24 mouse cellular contexts compared by ENCODE assay signal in the genomic region with DNA sequence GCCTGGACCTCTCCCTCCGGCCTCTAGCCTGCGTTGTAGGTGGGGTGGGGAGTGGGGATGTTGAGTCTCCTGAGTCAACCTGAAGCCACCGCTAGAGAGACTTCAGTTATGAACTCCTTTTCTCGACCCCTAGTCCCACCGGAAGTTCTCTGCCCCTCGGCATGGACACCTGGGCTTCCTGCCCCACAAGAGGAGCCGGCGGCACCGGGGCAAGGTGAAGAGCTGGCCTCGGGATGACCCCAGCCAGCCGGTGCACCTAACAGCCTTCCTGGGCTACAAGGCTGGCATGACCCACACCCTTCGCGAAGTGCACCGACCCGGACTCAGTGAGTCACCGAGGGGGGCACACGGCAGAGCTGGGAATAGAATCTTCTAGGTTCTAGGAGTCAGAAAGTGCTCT. TPM values are rescaled to one million over a fixed set of nuclear protein-coding genes. Genes with fewer than 3 reads are reported as not detected.
DNase-seq lines count a peak whose midpoint lies in the region; ATAC-seq and TF ChIP-seq lines count a peak whose summit lies in the region.
"Had no signal": no experiment of that assay in that cellular context is flagged by ENCODE, and none has a peak within 500 bp of the region (broad histone marks: within the 10 kb centered on the region; RNA-seq: fewer than 3 reads in every experiment).

No protein-coding gene starts in this region.

- intact Hi-C loops in gastrocnemius, adult 2 months (cut with DNase I): no loop called here

- DNase-seq in gastrocnemius, adult 2 months: peak; percentile 72
- DNase-seq in gastrocnemius, postnatal 4 days (ENCODE audit: low spot score in 2 of 2): no peak
- DNase-seq in kidney, postnatal 25 days: no peak
- no peak for DNase-seq in urinary bladder, adult 18-20 months (ENCODE audit: low spot score in 2 of 2)
- DNase-seq: adrenal gland, adult 8-10 months; cerebellum, adult 11-12 months; cerebellum, adult 9-10 months; cerebellum, postnatal 25 days; forebrain, postnatal 0 days had no signal

- WGBS in kidney, embryonic 14.5 days: 71% methylated on average over 17 of the region's 17 CpGs

- no peak for TF ChIP-seq CTCF in gastrocnemius, adult 2 months (IDR thresholded peaks at IDR 0.05)
- no peak for TF ChIP-seq CTCF in E14TG2a.4 (conservative IDR thresholded peaks at IDR 0.05; ENCODE audit: low read length)

- H3K4me1 ChIP-seq in kidney, embryonic 14.5 days (ENCODE audit: control insufficient read depth, insufficient read depth, low read length): no peaks in the 10 kb centered on the region
- peaks cover 53% of the 10 kb centered on the region for H3K4me1 ChIP-seq in E14TG2a.4 (replicated peaks; ENCODE audit: low read depth, low read length)
- no peaks in the 10 kb centered on the region for H3K4me1 ChIP-seq in brown adipose tissue, adult 24 weeks (ENCODE audit: control insufficient read depth, insufficient read depth, insufficient read length, low read length)

- H3K36me3 ChIP-seq in kidney, embryonic 14.5 days (ENCODE audit: control insufficient read depth, insufficient read depth, low read length): no peaks in the 10 kb centered on the region
- H3K36me3 ChIP-seq in E14TG2a.4 (ENCODE audit: insufficient read depth, low read length): no peaks in the 10 kb centered on the region
- H3K36me3 ChIP-seq: embryonic facial prominence, embryonic 12.5 days; heart, embryonic 13.5 days had no signal

- no peak for ATAC-seq in kidney, embryonic 14.5 days (ENCODE audit: low FRiP score, low TSS enrichment)
- ATAC-seq: forebrain, postnatal 0 days; hindbrain, postnatal 0 days had no signal

- H3K9me3 ChIP-seq in kidney, embryonic 14.5 days (ENCODE audit: control insufficient read depth, low read length): no peaks in the 10 kb centered on the region
- H3K9me3 ChIP-seq in E14TG2a.4 (ENCODE audit: low read length): no peaks in the 10 kb centered on the region
- H3K9me3 ChIP-seq: embryonic facial prominence, embryonic 12.5 days; G1E; heart, embryonic 13.5 days had no signal

- H3K4me3 ChIP-seq in gastrocnemius, adult 2 months: peak overlapping the region; percentile 78
- no peak overlapping the region for H3K4me3 ChIP-seq in kidney, embryonic 14.5 days (ENCODE audit: low read length)
- peak overlapping the region; percentile 62 for H3K4me3 ChIP-seq in E14TG2a.4 (replicated peaks; ENCODE audit: low read length)
- peak overlapping the region; percentile 1; the same call in 1 of the 2 replicates for H3K4me3 ChIP-seq in brown adipose tissue, adult 24 weeks (ENCODE audit: insufficient read depth, low read depth, low read length)
- H3K4me3 ChIP-seq: embryonic facial prominence, embryonic 12.5 days; heart, embryonic 13.5 days had no signal

- H3K27me3 ChIP-seq in kidney, embryonic 14.5 days (ENCODE audit: control insufficient read depth, insufficient read depth, low read length): no peaks in the 10 kb centered on the region
- H3K27me3 ChIP-seq in E14TG2a.4 (ENCODE audit: insufficient read depth, low read length): no peaks in the 10 kb centered on the region
- H3K27me3 ChIP-seq: embryonic facial prominence, embryonic 12.5 days had no signal

- H3K4me2 ChIP-seq in kidney, embryonic 14.5 days (replicated peaks; ENCODE audit: low read depth, low read length): no peak overlapping the region
- H3K4me2 ChIP-seq: embryonic facial prominence, embryonic 12.5 days; heart, embryonic 13.5 days had no signal

- H3K9ac ChIP-seq in kidney, embryonic 14.5 days (ENCODE audit: low read depth, low read length): 0 out of 2 replicates have a peak overlapping the region, but pooled peaks have one; percentile 18
- H3K9ac ChIP-seq: embryonic facial prominence, embryonic 12.5 days; forebrain, postnatal 0 days; heart, embryonic 13.5 days had no signal

- H3K27ac ChIP-seq in gastrocnemius, adult 2 months: peak overlapping the region; percentile 98
- H3K27ac ChIP-seq in kidney, embryonic 14.5 days (ENCODE audit: low read depth, low read length): no peak overlapping the region
- no peak overlapping the region for H3K27ac ChIP-seq in brown adipose tissue, adult 24 weeks (replicated peaks; ENCODE audit: low read depth, low read length)
- H3K27ac ChIP-seq: embryonic facial prominence, embryonic 12.5 days; heart, embryonic 13.5 days; hindbrain, postnatal 0 days had no signal

RNA-seq across cellular contexts. Expression of gene Rpl3l, which starts 0.6 kb away (rescaled TPM):
- 100 to 1,000 TPM; 753 to 889 TPM for total RNA-seq in gastrocnemius, adult 2 months (2021)
- total RNA-seq in gastrocnemius, postnatal 4 days (2021): 100 to 1,000 TPM; 215 to 219 TPM
- polyA plus RNA-seq in kidney, embryonic 14.5 days (2014; fragmentation: Nextera tagmentation; extraction: Ambion mirVana): not detected in 2 replicates
- polyA plus RNA-seq in brown adipose tissue, adult 24 weeks (2012; ENCODE audit: insufficient read depth, insufficient read length, missing spikeins): 4.8 and 10.7 TPM in 2 replicates
- total RNA-seq: forebrain, postnatal 0 days; G1E had no signal
- polyA plus RNA-seq: embryonic facial prominence, embryonic 12.5 days; forebrain, embryonic 11.5 days; forebrain, postnatal 0 days; G1E; hindbrain, embryonic 11.5 days; intestine, embryonic 14.5 days had no signal

RNA-seq across cellular contexts. Expression of gene Ndufb10, which starts 3.9 kb away (rescaled TPM):
- total RNA-seq in gastrocnemius, adult 2 months (2021): 100 to 1,000 TPM; 367 to 608 TPM
- 100 to 1,000 TPM; 383 to 407 TPM for total RNA-seq in gastrocnemius, postnatal 4 days (2021)
- polyA plus RNA-seq in kidney, embryonic 14.5 days (2014; fragmentation: Nextera tagmentation; extraction: Ambion mirVana): 225 and 229 TPM in 2 replicates
- polyA plus RNA-seq in brown adipose tissue, adult 24 weeks (2012; ENCODE audit: insufficient read depth, insufficient read length, missing spikeins): 1,098 and 1,103 TPM in 2 replicates

RNA-seq across cellular contexts. Expression of gene Msrb1, which starts 8.3 kb away (rescaled TPM):
- 100 to 1,000 TPM; 165 to 220 TPM for total RNA-seq in gastrocnemius, adult 2 months (2021)
- total RNA-seq in gastrocnemius, postnatal 4 days (2021): 100 to 1,000 TPM in 1 of 2 experiments, 10 to 100 TPM in 1; 91.8 to 101 TPM
- polyA plus RNA-seq in kidney, embryonic 14.5 days (2014; fragmentation: Nextera tagmentation; extraction: Ambion mirVana): 35.2 and 39.0 TPM in 2 replicates
- 109 and 114 TPM in 2 replicates for polyA plus RNA-seq in brown adipose tissue, adult 24 weeks (2012; ENCODE audit: insufficient read depth, insufficient read length, missing spikeins)

RNA-seq across cellular contexts. Expression of gene Rps2, which starts 10.3 kb away (rescaled TPM):
- total RNA-seq in gastrocnemius, adult 2 months (2021): 100 to 1,000 TPM; 508 to 641 TPM
- 100 to 1,000 TPM; 750 to 839 TPM for total RNA-seq in gastrocnemius, postnatal 4 days (2021)
- polyA plus RNA-seq in kidney, embryonic 14.5 days (2014; fragmentation: Nextera tagmentation; extraction: Ambion mirVana): 1,741 and 1,827 TPM in 2 replicates
- polyA plus RNA-seq in brown adipose tissue, adult 24 weeks (2012; ENCODE audit: insufficient read depth, insufficient read length, missing spikeins): 608 and 619 TPM in 2 replicates

RNA-seq across cellular contexts. Expression of gene Rnf151, which starts 10.3 kb away (rescaled TPM):
- not detected for total RNA-seq in gastrocnemius, adult 2 months (2021)
- total RNA-seq in gastrocnemius, postnatal 4 days (2021): under 1 TPM in 1 of 2 experiments, not detected in 1; 0.23 TPM
- 0.62 TPM in 1 of 2 replicates, not detected in the other for polyA plus RNA-seq in kidney, embryonic 14.5 days (2014; fragmentation: Nextera tagmentation; extraction: Ambion mirVana)
- polyA plus RNA-seq in brown adipose tissue, adult 24 weeks (2012; ENCODE audit: insufficient read depth, insufficient read length, missing spikeins): not detected in 2 replicates
- total RNA-seq: adrenal gland, adult 8-10 months; adrenal gland, postnatal 4 days; forebrain, postnatal 0 days; G1E; gastrocnemius, adult 18-20 months; gastrocnemius, postnatal 25 days; heart, postnatal 36 days; hindbrain, postnatal 0 days had no signal
- polyA plus RNA-seq: forebrain, postnatal 0 days; heart, embryonic 13.5 days; heart, postnatal 0 days; hindbrain, embryonic 11.5 days; hindbrain, postnatal 0 days had no signal
